Mouse (Mus musculus) midbrain, embryonic 10.5 days (tissue): Measurements from ENCODE around the gene Fbxo28. TPM values are rescaled to one million over a fixed set of nuclear protein-coding genes. Genes with fewer than 3 reads are reported as not detected.

ENCODE experiments used
- DNase-seq: peaks from one replicate; pipeline ENCODE4 v3.0.0-alpha.2; 2017; ENCODE audit warnings: low spot score
- H3K27ac ChIP-seq: fragments of 300-500 bp; sonication (generic); replicated peaks from 2 replicates; pipeline ENCODE4 v1.5.1; 2016; ENCODE audit warnings: mild to moderate bottlenecking
- H3K27me3 ChIP-seq: fragments of 300-500 bp; sonication (generic); 2 replicates; pipeline ENCODE4 v1.6.1; 2016; ENCODE audit warnings: low read depth, mild to moderate bottlenecking; ENCODE audit not compliant: poor library complexity, severe bottlenecking
- H3K36me3 ChIP-seq: fragments of 300-500 bp; sonication (generic); 2 replicates; pipeline ENCODE4 v1.6.1; 2016; ENCODE audit warnings: mild to moderate bottlenecking, moderate library complexity
- H3K4me1 ChIP-seq: fragments of 300-500 bp; sonication (generic); 2 replicates; pipeline ENCODE4 v1.6.1; 2016
- H3K4me3 ChIP-seq: fragments of 300-500 bp; sonication (generic); 2 replicates; pipeline ENCODE4 v1.5.1; 2016; ENCODE audit warnings: mild to moderate bottlenecking, moderate library complexity
- H3K9me3 ChIP-seq: fragments of 300-500 bp; sonication (generic); replicated peaks from 2 replicates; pipeline ENCODE4 v1.6.1; 2016; ENCODE audit warnings: mild to moderate bottlenecking
- WGBS: fragments of 180-500 bp; shearing (Covaris S2); methylation state at CpG from one replicate; pipeline ENCODE4 v1.1.7; 2016; 5-methylcytosine and 5-hydroxymethylcytosine counted together
- polyA plus RNA-seq: library from polyadenylated mRNA; unstranded; fragments of >200 nt; fragmentation: Nextera tagmentation; extraction: Ambion mirVana; gene quantifications from 2 replicates; pipeline ENCODE4 v1.2.1, GENCODE M21; 2016

The Fbxo28 gene
- polyA plus RNA-seq, 1 experiment from 2014 or later: 22.6 TPM

GRCm38 (mm10) chr1:182333766-182334437 is 7.5 kb downstream of the Fbxo28 start:
- no peaks in the 10 kb centered on the region for H3K9me3 ChIP-seq
- H3K4me3 ChIP-seq: no peak overlapping the region
- H3K36me3 ChIP-seq: peaks cover 23% of the 10 kb centered on the region
- H3K27ac ChIP-seq: no peak overlapping the region
- 95% methylated on average over 7 of the region's 7 CpGs for WGBS
- no peak for DNase-seq
- no peaks in the 10 kb centered on the region for H3K27me3 ChIP-seq
- H3K4me1 ChIP-seq: peaks cover 10% of the 10 kb centered on the region

GRCm38 (mm10) chr1:182332090-182333034 is 9.1 kb downstream of the Fbxo28 start:
- 92% methylated on average over 5 of the region's 5 CpGs for WGBS
- H3K27ac ChIP-seq: no peak overlapping the region
- no peaks in the 10 kb centered on the region for H3K9me3 ChIP-seq
- H3K4me3 ChIP-seq: no peak overlapping the region
- peaks cover 7% of the 10 kb centered on the region for H3K4me1 ChIP-seq
- DNase-seq: no peak
- no peaks in the 10 kb centered on the region for H3K27me3 ChIP-seq
- H3K36me3 ChIP-seq: peaks cover 34% of the 10 kb centered on the region

GRCm38 (mm10) chr1:182325919-182326318 is 15.5 kb downstream of the Fbxo28 start:
- Histone ChIP-seq H3K27ac (no peak overlapping the region), H3K9me3 (no peaks in the 10 kb centered on the region), H3K4me1 (no peaks in the 10 kb centered on the region), H3K4me3 (no peak overlapping the region), H3K27me3 (no peaks in the 10 kb centered on the region), H3K36me3 (peaks cover 91% of the 10 kb centered on the region)
- 98% methylated on average over 1 of the region's 1 CpGs for WGBS
- no peak for DNase-seq

- DNase-seq: no peak
- H3K9me3 ChIP-seq: no peaks in the 10 kb centered on the region
- no peaks in the 10 kb centered on the region for H3K4me1 ChIP-seq
- 97% methylated on average over 7 of the region's 7 CpGs for WGBS
- no peaks in the 10 kb centered on the region for H3K27me3 ChIP-seq
- H3K27ac ChIP-seq: no peak overlapping the region
- H3K36me3 ChIP-seq: peaks cover 99% of the 10 kb centered on the region
- no peak overlapping the region for H3K4me3 ChIP-seq
These were observed 16.9 kb downstream of the Fbxo28 start for GRCm38 (mm10) chr1:182324552-182324951.

GRCm38 (mm10) chr1:182323139-182323538 is 18.3 kb downstream of the Fbxo28 start:
- Histone ChIP-seq H3K4me3 (no peak overlapping the region), H3K27me3 (no peaks in the 10 kb centered on the region), H3K27ac (no peak overlapping the region), H3K36me3 (peaks cover 99% of the 10 kb centered on the region), H3K4me1 (no peaks in the 10 kb centered on the region), H3K9me3 (no peaks in the 10 kb centered on the region)
- 97% methylated on average over 3 of the region's 3 CpGs for WGBS
- no peak for DNase-seq

GRCm38 (mm10) chr1:182314201-182314600 is 27.2 kb downstream of the Fbxo28 start:
- 90% methylated on average over 5 of the region's 5 CpGs for WGBS
- H3K36me3 ChIP-seq: peaks cover 81% of the 10 kb centered on the region
- DNase-seq: no peak

GRCm38 (mm10) chr1:182313181-182313580 is 28.2 kb downstream of the Fbxo28 start:
- H3K27me3 ChIP-seq: no peaks in the 10 kb centered on the region
- H3K4me1 ChIP-seq: no peaks in the 10 kb centered on the region
- no peak for DNase-seq
- H3K9me3 ChIP-seq: peaks cover 8% of the 10 kb centered on the region
- WGBS: 95% methylated on average over 8 of the region's 8 CpGs
- peaks cover 71% of the 10 kb centered on the region for H3K36me3 ChIP-seq
- no peak overlapping the region for H3K27ac ChIP-seq
- no peak overlapping the region for H3K4me3 ChIP-seq

More at GRCm38 (mm10) chr1:182314201-182314600, 27.2 kb downstream of the Fbxo28 start:
- no peak overlapping the region for H3K27ac ChIP-seq
- H3K4me3 ChIP-seq: no peak overlapping the region
- H3K9me3 ChIP-seq: peaks cover 8% of the 10 kb centered on the region
- no peaks in the 10 kb centered on the region for H3K4me1 ChIP-seq
- no peaks in the 10 kb centered on the region for H3K27me3 ChIP-seq

GRCm38 (mm10) chr1:182311376-182311775 is 30.1 kb downstream of the Fbxo28 start:
- Histone ChIP-seq H3K36me3 (peaks cover 53% of the 10 kb centered on the region), H3K4me3 (no peak overlapping the region), H3K27ac (no peak overlapping the region), H3K9me3 (peaks cover 8% of the 10 kb centered on the region), H3K4me1 (no peaks in the 10 kb centered on the region), H3K27me3 (no peaks in the 10 kb centered on the region)
- no peak for DNase-seq
- WGBS: 95% methylated on average over 5 of the region's 5 CpGs

GRCm38 (mm10) chr1:182310316-182310715 is 31.1 kb downstream of the Fbxo28 start:
- H3K4me1 ChIP-seq: no peaks in the 10 kb centered on the region
- WGBS: 89% methylated on average over 2 of the region's 2 CpGs
- peaks cover 8% of the 10 kb centered on the region for H3K9me3 ChIP-seq
- H3K27ac ChIP-seq: no peak overlapping the region
- H3K4me3 ChIP-seq: no peak overlapping the region
- peaks cover 42% of the 10 kb centered on the region for H3K36me3 ChIP-seq
- H3K27me3 ChIP-seq: no peaks in the 10 kb centered on the region
- DNase-seq: no peak

- Histone ChIP-seq H3K9me3 (peaks cover 8% of the 10 kb centered on the region), H3K4me1 (no peaks in the 10 kb centered on the region), H3K4me3 (no peak overlapping the region), H3K36me3 (peaks cover 33% of the 10 kb centered on the region), H3K27ac (no peak overlapping the region), H3K27me3 (no peaks in the 10 kb centered on the region)
- DNase-seq: no peak
- 94% methylated on average over 5 of the region's 5 CpGs for WGBS
These were observed 32.0 kb downstream of the Fbxo28 start for GRCm38 (mm10) chr1:182309403-182309802.

GRCm38 (mm10) chr1:182302916-182303315 is 38.5 kb downstream of the Fbxo28 start:
- Histone ChIP-seq H3K4me1 (no peaks in the 10 kb centered on the region), H3K27ac (no peak overlapping the region), H3K27me3 (no peaks in the 10 kb centered on the region), H3K36me3 (no peaks in the 10 kb centered on the region), H3K4me3 (no peak overlapping the region), H3K9me3 (no peaks in the 10 kb centered on the region)
- WGBS: 89% methylated on average over 5 of the region's 5 CpGs
- no peak for DNase-seq

- H3K27ac ChIP-seq: no peak overlapping the region
- no peak for DNase-seq
- H3K9me3 ChIP-seq: no peaks in the 10 kb centered on the region
- no peaks in the 10 kb centered on the region for H3K27me3 ChIP-seq
- peaks cover under 1% of the 10 kb centered on the region for H3K4me1 ChIP-seq
- H3K4me3 ChIP-seq: no peak overlapping the region
- no peaks in the 10 kb centered on the region for H3K36me3 ChIP-seq
- 86% methylated on average over 6 of the region's 6 CpGs for WGBS
These were observed 39.1 kb downstream of the Fbxo28 start for GRCm38 (mm10) chr1:182302176-182302870.
